Mouse (Mus musculus): ENCODE data around the gene Gm14151. TPM values are rescaled to one million over a fixed set of nuclear protein-coding genes. Genes with fewer than 3 reads are reported as not detected.
"Not testable (repeated sequence)": the region's sequence is repeated elsewhere in the genome, so short reads cannot be mapped to it uniquely, and the experiment has no call there.

Gene Gm14151
- total RNA-seq (2015; ENCODE audit: low replicate concordance) (not detected in 2 replicates), total RNA-seq (2017; ENCODE audit: low replicate concordance) (not detected in 2 replicates)

- ATAC-seq (replicated peaks; ENCODE audit: low FRiP score, poor library complexity, severe bottlenecking): not testable (repeated sequence)
These were observed at the start of gene Gm14151 for GRCm38 (mm10) chr2:151092250-151092649. TSS of gene Gm14151 (minus strand) at chr2:151092350.

- not testable (repeated sequence) for ATAC-seq (replicated peaks; ENCODE audit: low FRiP score, poor library complexity, severe bottlenecking)
These were observed 5.8 kb upstream of the Gm14151 start, which contains the start of gene Gm14147 for GRCm38 (mm10) chr2:151097945-151098344. TSS of gene Gm14147 (plus strand) at chr2:151098245.

GRCm38 (mm10) chr2:151056637-151057036, 35.5 kb downstream of the Gm14151 start:
- no peak for ATAC-seq (replicated peaks; ENCODE audit: low FRiP score, poor library complexity, severe bottlenecking)

GRCm38 (mm10) chr2:151040411-151040810, 51.7 kb downstream of the Gm14151 start:
- no peak for ATAC-seq (replicated peaks; ENCODE audit: low FRiP score, poor library complexity, severe bottlenecking)

- ATAC-seq (replicated peaks; ENCODE audit: low FRiP score, poor library complexity, severe bottlenecking): peak; percentile 23
These were observed 52.4 kb downstream of the Gm14151 start for GRCm38 (mm10) chr2:151039726-151040125.

DNA sequence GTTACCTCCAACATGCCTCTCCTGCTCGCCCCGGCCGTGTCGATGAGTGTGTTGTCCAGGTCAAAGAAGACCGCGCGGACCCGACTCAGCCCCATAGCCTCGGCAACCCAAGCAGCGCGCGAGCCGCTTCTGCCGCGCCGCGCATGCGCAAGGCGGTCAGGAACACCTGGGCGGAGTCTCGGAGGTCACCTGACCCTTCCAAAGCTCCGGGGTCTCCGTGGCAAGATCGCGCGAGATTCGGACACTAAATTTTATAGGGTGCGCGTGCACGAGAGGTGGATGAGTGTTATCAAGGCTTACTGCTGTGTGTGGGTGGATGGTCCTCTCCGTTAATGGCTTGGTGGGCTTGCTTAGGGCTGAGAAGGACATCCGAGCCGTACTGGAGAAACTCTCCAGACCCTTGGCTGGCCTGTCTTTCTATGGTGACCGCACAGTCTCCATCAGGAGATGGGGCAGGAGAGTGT, 52.9 kb downstream of the Gm14151 start, which contains the start of the genes Ninl and Nanp:
TSS of gene Ninl (minus strand) at position 151 of the 464 bp plus-strand sequence.
TSS of gene Nanp (minus strand) at position 167 of the 464 bp plus-strand sequence.
- peak; percentile 84 for ATAC-seq (replicated peaks; ENCODE audit: low FRiP score, poor library complexity, severe bottlenecking)

GRCm38 (mm10) chr2:151038811-151039222, 53.3 kb downstream of the Gm14151 start:
- peak; percentile 12; the same call in 1 of the 2 replicates for ATAC-seq (replicated peaks; ENCODE audit: low FRiP score, poor library complexity, severe bottlenecking)

DNA sequence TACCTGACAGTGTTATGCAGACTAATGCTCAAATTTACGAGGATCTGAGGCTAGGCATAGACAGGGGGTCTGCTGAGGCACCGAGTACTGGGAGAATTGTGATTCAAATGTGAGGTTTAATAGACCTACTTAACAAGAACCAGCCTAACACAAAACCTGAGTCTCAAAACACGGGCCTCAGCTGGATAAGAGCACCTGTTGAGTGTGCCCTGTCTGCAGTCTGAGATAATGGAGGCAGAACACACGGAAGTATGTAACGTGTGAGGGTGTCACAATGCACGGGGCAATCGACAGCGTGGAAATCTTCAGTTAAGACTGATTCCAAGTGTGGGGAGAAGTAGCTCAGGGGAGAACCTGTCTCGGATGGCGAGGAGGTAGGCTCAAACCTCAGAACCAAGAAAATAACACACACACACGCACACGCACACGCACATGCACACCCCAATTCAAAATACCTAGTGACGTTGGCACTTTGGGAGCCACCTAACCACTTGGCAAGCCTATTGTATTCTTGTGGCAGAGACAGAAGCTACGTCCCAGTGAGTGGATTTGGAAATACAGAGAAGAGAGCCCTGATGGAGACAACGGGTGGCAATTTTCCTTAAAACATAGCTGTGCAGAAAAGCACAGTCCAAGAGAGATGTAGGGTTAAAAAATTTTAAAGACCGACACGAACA, 54.1 kb downstream of the Gm14151 start:
- ATAC-seq (replicated peaks; ENCODE audit: low FRiP score, poor library complexity, severe bottlenecking): peak; percentile 75

GRCm38 (mm10) chr2:151037292-151037691, 54.9 kb downstream of the Gm14151 start:
- ATAC-seq (replicated peaks; ENCODE audit: low FRiP score, poor library complexity, severe bottlenecking): peak; percentile 32; the same call in 1 of the 2 replicates

Other genes with a start within 250 kb of the Gm14151 start
- 7.2 and 29.8 TPM in 2 replicates for gene Abhd12, start 187.6 kb downstream of the Gm14151 start, total RNA-seq (2015; ENCODE audit: low replicate concordance)
- 18.1 and 19.9 TPM in 2 replicates for gene Abhd12, start 187.6 kb downstream of the Gm14151 start, total RNA-seq (2017; ENCODE audit: low replicate concordance)
- gene Gins1, start 186.9 kb downstream of the Gm14151 start, total RNA-seq (2015; ENCODE audit: low replicate concordance): 29.8 and 64.2 TPM in 2 replicates
- 66.7 and 67.6 TPM in 2 replicates for gene Gins1, start 186.9 kb downstream of the Gm14151 start, total RNA-seq (2017; ENCODE audit: low replicate concordance)
- gene Ninl, start 53.0 kb downstream of the Gm14151 start, total RNA-seq (2015; ENCODE audit: low replicate concordance): 19.8 and 28.5 TPM in 2 replicates
- gene Ninl, start 53.0 kb downstream of the Gm14151 start, total RNA-seq (2017; ENCODE audit: low replicate concordance): 65.6 and 69.2 TPM in 2 replicates
- 51.6 and 59.8 TPM in 2 replicates for gene Nanp, start 53.0 kb downstream of the Gm14151 start, total RNA-seq (2015; ENCODE audit: low replicate concordance)
- gene Nanp, start 53.0 kb downstream of the Gm14151 start, total RNA-seq (2017; ENCODE audit: low replicate concordance): 51.8 and 55.6 TPM in 2 replicates
- gene Gm14147, start 5.9 kb upstream of the Gm14151 start, total RNA-seq (2015; ENCODE audit: low replicate concordance): not detected in 2 replicates
- gene Gm14147, start 5.9 kb upstream of the Gm14151 start, total RNA-seq (2017; ENCODE audit: low replicate concordance): not detected in 2 replicates